Mouse (Mus musculus) brain, embryonic 14.5 days (tissue): ENCODE measurements around the gene Ano6. TPM values are rescaled to one million over a fixed set of nuclear protein-coding genes. Genes with fewer than 3 reads are reported as not detected.
A peak's percentile ranks its signal among the peaks of the same experiment; 100 is the strongest.

Experiments
- DNase-seq: peaks from one replicate; pipeline ENCODE4 v3.0.0-alpha.2; 2011; ENCODE audit warnings: low read depth
- CTCF ChIP-seq: fragments of 200-500 bp; IDR thresholded peaks from 2 replicates; pipeline ENCODE4 v1.5.1; 2012; ENCODE audit warnings: inconsistent platforms, mild to moderate bottlenecking, moderate library complexity, borderline replicate concordance; ENCODE audit not compliant: insufficient read depth, insufficient read length; ENCODE audit errors: extremely low read depth
- POLR2A ChIP-seq: fragments of 200-500 bp; IDR thresholded peaks from 2 replicates; pipeline ENCODE4 v1.6.1; 2012; ENCODE audit warnings: mild to moderate bottlenecking, inconsistent platforms, borderline replicate concordance; ENCODE audit not compliant: poor library complexity, insufficient read depth, insufficient read length, severe bottlenecking; ENCODE audit errors: extremely low read depth
- polyA plus RNA-seq: library from polyadenylated mRNA; depleted of rRNA; stranded (reverse); fragments of >200 nt; gene quantifications from 2 replicates; pipeline ENCODE4 v1.2.3, GENCODE M21; 2012

The Ano6 gene
- polyA plus RNA-seq, 1 experiment, result 32.5 TPM

- DNase-seq, result no peak
- TF ChIP-seq CTCF, result no peak
- TF ChIP-seq POLR2A, result no peak
Measured at GRCm38 (mm10) chr15:95800051-95800450, 9.4 kb downstream of the Ano6 start.

GRCm38 (mm10) chr15:95801261-95801979 is 10.8 kb downstream of the Ano6 start:
- TF ChIP-seq CTCF (no peak), POLR2A (no peak)
- no peak for DNase-seq

- DNase-seq, result peak; percentile 41
- TF ChIP-seq CTCF (no peak), POLR2A (no peak)
Measured at GRCm38 (mm10) chr15:95802140-95802539, 11.5 kb downstream of the Ano6 start.

- DNase-seq, result no peak
- no peak for TF ChIP-seq CTCF
- no peak for TF ChIP-seq POLR2A
Measured at GRCm38 (mm10) chr15:95802762-95803161, 12.1 kb downstream of the Ano6 start.

- no peak for DNase-seq
- TF ChIP-seq CTCF, result no peak
Measured at GRCm38 (mm10) chr15:95803484-95803883, 12.8 kb downstream of the Ano6 start.

- TF ChIP-seq CTCF, result no peak
- TF ChIP-seq POLR2A, result no peak
- peak; percentile 49 for DNase-seq
Measured at GRCm38 (mm10) chr15:95804255-95804654, 13.6 kb downstream of the Ano6 start.

GRCm38 (mm10) chr15:95805022-95805471 is 14.4 kb downstream of the Ano6 start:
- no peak for TF ChIP-seq CTCF
- TF ChIP-seq POLR2A, result no peak
- DNase-seq, result no peak

- no peak for DNase-seq
- TF ChIP-seq POLR2A (no peak), CTCF (no peak)
Measured at GRCm38 (mm10) chr15:95807908-95808307, 17.3 kb downstream of the Ano6 start.

- DNase-seq, result no peak
- TF ChIP-seq POLR2A (no peak), CTCF (no peak)
Measured at GRCm38 (mm10) chr15:95810357-95810761, 19.7 kb downstream of the Ano6 start.

- no peak for DNase-seq
Measured at GRCm38 (mm10) chr15:95812821-95813571, 22.4 kb downstream of the Ano6 start.

GRCm38 (mm10) chr15:95817501-95817900 is 26.9 kb downstream of the Ano6 start:
- no peak for TF ChIP-seq CTCF
- TF ChIP-seq POLR2A, result no peak
- peak; percentile 60 for DNase-seq

More at GRCm38 (mm10) chr15:95812821-95813571, 22.4 kb downstream of the Ano6 start:
- TF ChIP-seq POLR2A (no peak), CTCF (no peak)
